Mouse (Mus musculus) kidney, postnatal 0 days (tissue): ENCODE data around the gene Arhgap6. TPM values are rescaled to one million over a fixed set of nuclear protein-coding genes. Genes with fewer than 3 reads are reported as not detected.

Experiments used
- ATAC-seq: fragments of 200-750 bp; cut with Nextera tagmentation; replicated peaks from 2 replicates; pipeline ENCODE4 v1.8.0; 2017; ENCODE audit warnings: low read depth, moderate number of reproducible peaks, moderate TSS enrichment, moderate library complexity; ENCODE audit not compliant: low FRiP score
- DNase-seq: peaks from one replicate; pipeline ENCODE4 v3.0.0-alpha.2; 2016; ENCODE audit warnings: low spot score
- H3K27ac ChIP-seq: fragments of 300-500 bp; sonication (generic); 2 replicates; pipeline ENCODE4 v1.5.1; 2014; ENCODE audit warnings: mild to moderate bottlenecking
- H3K27me3 ChIP-seq: fragments of 300-500 bp; sonication (generic); 2 replicates; pipeline ENCODE4 v1.6.1; 2014; ENCODE audit warnings: low read length, mixed read lengths; ENCODE audit not compliant: insufficient read depth
- H3K36me3 ChIP-seq: fragments of 300-500 bp; sonication (generic); 2 replicates; pipeline ENCODE4 v1.6.1; 2014; ENCODE audit warnings: low read length, mixed read lengths; ENCODE audit not compliant: insufficient read depth
- H3K4me1 ChIP-seq: fragments of 300-500 bp; sonication (generic); replicated peaks from 2 replicates; pipeline ENCODE4 v1.6.1; 2014; ENCODE audit warnings: antibody characterized with exemption, low read length, mixed read lengths; ENCODE audit not compliant: insufficient read depth
- H3K4me2 ChIP-seq: fragments of 300-500 bp; sonication (generic); 2 replicates; pipeline ENCODE4 v1.6.1; 2014; ENCODE audit warnings: mild to moderate bottlenecking, low read length, moderate library complexity, mixed read lengths
- H3K4me3 ChIP-seq: fragments of 300-500 bp; sonication (generic); replicated peaks from 2 replicates; pipeline ENCODE4 v1.5.1; 2014; ENCODE audit warnings: low read depth, low read length
- H3K9ac ChIP-seq: fragments of 300-500 bp; sonication (generic); 2 replicates; pipeline ENCODE4 v1.6.1; 2014; ENCODE audit warnings: low read depth, low read length
- H3K9me3 ChIP-seq: fragments of 300-500 bp; sonication (generic); replicated peaks from 2 replicates; pipeline ENCODE4 v1.6.1; 2016; ENCODE audit warnings: low read length, inconsistent platforms, mixed read lengths
- CTCF ChIP-seq: IDR thresholded peaks from 2 replicates; pipeline ENCODE4 v1.5.1; 2016; ENCODE audit warnings: antibody characterized with exemption, low read depth, mild to moderate bottlenecking, moderate library complexity
- WGBS: fragments of 180-500 bp; shearing (Covaris S2); extraction: QIAGEN DNeasy Blood & Tissue Kit; methylation state at CpG from one replicate; pipeline ENCODE4 v1.1.7; 2014; 5-methylcytosine and 5-hydroxymethylcytosine counted together
- polyA plus RNA-seq: library from polyadenylated mRNA; unstranded; fragments of >200 nt; fragmentation: Nextera tagmentation; extraction: Ambion mirVana; gene quantifications from 2 replicates; pipeline ENCODE4 v1.2.1, GENCODE M21; 2015

The Arhgap6 gene
- polyA plus RNA-seq, 1 experiment from 2014 or later, result 4.1 TPM

DNA sequence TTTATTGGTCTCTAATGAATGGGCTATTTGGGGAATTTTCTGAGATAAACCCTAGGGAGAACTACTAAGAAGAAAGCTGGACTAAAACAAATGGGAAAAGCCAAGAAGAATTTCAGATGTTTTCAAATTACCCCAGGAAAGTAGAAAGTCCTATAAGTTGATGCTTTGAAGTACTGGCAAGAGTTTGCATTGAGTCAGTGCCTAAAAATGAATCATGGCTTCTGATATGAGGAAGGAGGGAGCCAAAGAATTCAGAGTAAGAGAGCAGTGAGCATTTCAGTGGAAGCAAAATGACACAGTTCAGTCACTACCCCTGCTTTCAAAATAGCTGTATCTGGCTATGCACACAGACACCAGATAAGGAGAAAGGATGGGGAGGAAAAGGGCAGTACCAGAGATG lies 461.8 kb downstream of the Arhgap6 start:
- H3K36me3 ChIP-seq, result no peaks in the 10 kb centered on the region
- no peak overlapping the region for H3K4me2 ChIP-seq
- no peaks in the 10 kb centered on the region for H3K9me3 ChIP-seq
- H3K27me3 ChIP-seq, result no peaks in the 10 kb centered on the region
- ATAC-seq (no peak), DNase-seq (no peak)
- no peak for TF ChIP-seq CTCF
- no peak overlapping the region for H3K27ac ChIP-seq
- H3K4me1 ChIP-seq, result no peaks in the 10 kb centered on the region
- H3K9ac ChIP-seq, result no peak overlapping the region
- H3K4me3 ChIP-seq, result no peak overlapping the region

DNA sequence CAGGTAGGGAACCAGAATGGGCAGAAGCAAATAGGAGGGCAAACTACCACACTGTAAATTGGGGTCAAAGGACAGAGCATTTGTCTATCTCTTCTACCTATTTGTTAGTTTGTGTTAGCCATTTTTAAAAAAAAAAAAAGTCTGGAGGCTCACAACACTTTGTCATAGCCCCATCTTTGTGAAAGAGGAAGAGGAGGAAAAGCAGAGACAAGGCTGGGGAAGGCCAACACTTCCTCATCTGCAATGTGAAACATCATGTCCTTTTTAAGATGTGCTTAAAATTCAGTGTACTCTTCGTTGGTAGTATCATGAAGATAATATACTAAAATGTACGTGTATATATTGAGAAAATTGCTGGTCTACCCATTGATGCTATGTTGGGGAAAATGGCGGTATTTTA lies 466.1 kb downstream of the Arhgap6 start:
- Histone ChIP-seq H3K4me2 (no peak overlapping the region), H3K27ac (no peak overlapping the region), H3K36me3 (no peaks in the 10 kb centered on the region), H3K27me3 (no peaks in the 10 kb centered on the region), H3K9me3 (no peaks in the 10 kb centered on the region), H3K4me1 (no peaks in the 10 kb centered on the region), H3K4me3 (no peak overlapping the region), H3K9ac (no peak overlapping the region)
- ATAC-seq (no peak), DNase-seq (no peak)
- 77% methylated on average over 3 of the region's 3 CpGs for WGBS
- TF ChIP-seq CTCF, result no peak

GRCm38 (mm10) chrX:169262212-169262611 lies 467.3 kb downstream of the Arhgap6 start:
- Histone ChIP-seq H3K9ac (no peak overlapping the region), H3K36me3 (no peaks in the 10 kb centered on the region), H3K4me3 (no peak overlapping the region), H3K27ac (0 out of 2 replicates have a peak overlapping the region, but pooled peaks have one; percentile 42), H3K4me2 (no peak overlapping the region), H3K9me3 (no peaks in the 10 kb centered on the region), H3K27me3 (no peaks in the 10 kb centered on the region), H3K4me1 (no peaks in the 10 kb centered on the region)
- ATAC-seq (no peak), DNase-seq (peak; percentile 77)
- no peak for TF ChIP-seq CTCF
- 61% methylated on average over 2 of the region's 2 CpGs for WGBS

- no peak for TF ChIP-seq CTCF
- no peaks in the 10 kb centered on the region for H3K36me3 ChIP-seq
- no peak for DNase-seq
- 67% methylated on average over 8 of the region's 8 CpGs for WGBS
- no peaks in the 10 kb centered on the region for H3K27me3 ChIP-seq
- H3K4me1 ChIP-seq, result no peaks in the 10 kb centered on the region
- H3K9ac ChIP-seq, result no peak overlapping the region
- no peak overlapping the region for H3K4me3 ChIP-seq
- H3K27ac ChIP-seq, result no peak overlapping the region
- H3K4me2 ChIP-seq, result no peak overlapping the region
- no peaks in the 10 kb centered on the region for H3K9me3 ChIP-seq
- ATAC-seq, result no peak
These were observed 468.7 kb downstream of the Arhgap6 start for GRCm38 (mm10) chrX:169263433-169264172.

DNA sequence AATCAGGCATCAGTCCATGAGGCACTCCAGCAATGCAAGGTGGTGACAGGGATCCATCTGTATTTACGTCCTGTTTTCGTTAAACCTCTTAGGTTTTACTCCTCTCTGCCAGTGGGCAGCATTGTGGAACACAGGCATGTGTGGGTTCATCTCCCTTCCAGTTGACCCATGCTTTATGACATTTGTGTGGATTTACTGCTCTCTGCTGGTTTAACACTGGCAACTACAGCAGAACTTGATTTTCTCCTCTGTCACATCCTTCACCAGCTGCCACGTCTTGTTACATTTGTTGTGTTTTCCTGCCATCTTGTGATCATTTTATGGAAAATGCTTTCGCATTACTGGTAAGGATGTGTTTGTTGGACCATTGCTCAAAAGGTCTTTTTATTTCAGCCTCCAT lies 504.7 kb downstream of the Arhgap6 start:
- DNase-seq (peak; percentile 68), ATAC-seq (no peak)
- Histone ChIP-seq H3K4me2 (no peak overlapping the region), H3K9ac (no peak overlapping the region), H3K27ac (no peak overlapping the region), H3K4me3 (no peak overlapping the region), H3K36me3 (no peaks in the 10 kb centered on the region), H3K27me3 (no peaks in the 10 kb centered on the region), H3K4me1 (no peaks in the 10 kb centered on the region), H3K9me3 (no peaks in the 10 kb centered on the region)
- TF ChIP-seq CTCF, result peak; percentile 64
- 64% methylated on average over 4 of the region's 4 CpGs for WGBS

DNA sequence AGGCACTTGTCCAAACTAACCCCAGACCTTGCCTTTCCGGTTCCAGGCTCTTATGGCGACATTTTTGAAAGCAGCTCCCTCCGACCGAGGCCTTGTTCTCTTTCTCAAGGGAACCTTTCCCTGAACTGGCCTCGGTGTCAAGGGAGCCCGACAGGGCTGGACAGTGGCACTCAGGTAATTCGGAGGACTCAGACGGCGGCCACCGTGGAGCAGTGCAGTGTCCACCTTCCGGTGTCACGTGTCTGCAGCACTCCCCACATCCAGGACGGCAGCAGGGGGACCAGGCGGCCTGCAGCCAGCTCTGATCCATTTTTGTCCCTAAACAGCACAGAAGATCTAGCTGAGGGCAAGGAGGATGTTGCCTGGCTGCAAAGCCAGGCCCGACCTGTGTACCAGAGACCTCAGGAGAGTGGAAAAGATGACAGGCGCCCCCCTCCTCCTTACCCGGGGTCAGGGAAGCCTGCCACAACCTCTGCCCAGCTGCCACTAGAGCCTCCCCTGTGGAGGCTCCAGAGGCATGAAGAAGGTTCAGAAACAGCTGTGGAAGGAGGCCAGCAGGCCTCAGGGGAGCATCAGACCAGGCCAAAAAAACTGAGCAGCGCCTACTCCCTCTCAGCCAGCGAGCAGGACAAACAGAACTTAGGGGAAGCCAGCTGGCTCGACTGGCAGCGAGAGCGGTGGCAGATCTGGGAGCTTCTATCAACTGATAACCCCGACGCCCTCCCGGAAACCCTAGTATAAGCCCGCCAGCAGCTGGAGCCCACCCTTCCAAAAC lies 507.6 kb downstream of the Arhgap6 start:
- no peak overlapping the region for H3K9ac ChIP-seq
- H3K4me2 ChIP-seq, result no peak overlapping the region
- H3K36me3 ChIP-seq, result no peaks in the 10 kb centered on the region
- no peak overlapping the region for H3K27ac ChIP-seq
- H3K9me3 ChIP-seq, result no peaks in the 10 kb centered on the region
- DNase-seq (no peak), ATAC-seq (no peak)
- H3K27me3 ChIP-seq, result no peaks in the 10 kb centered on the region
- H3K4me3 ChIP-seq, result no peak overlapping the region
- TF ChIP-seq CTCF, result no peak
- 64% methylated on average over 26 of the region's 26 CpGs for WGBS
- no peaks in the 10 kb centered on the region for H3K4me1 ChIP-seq
